In the genomic region with DNA sequence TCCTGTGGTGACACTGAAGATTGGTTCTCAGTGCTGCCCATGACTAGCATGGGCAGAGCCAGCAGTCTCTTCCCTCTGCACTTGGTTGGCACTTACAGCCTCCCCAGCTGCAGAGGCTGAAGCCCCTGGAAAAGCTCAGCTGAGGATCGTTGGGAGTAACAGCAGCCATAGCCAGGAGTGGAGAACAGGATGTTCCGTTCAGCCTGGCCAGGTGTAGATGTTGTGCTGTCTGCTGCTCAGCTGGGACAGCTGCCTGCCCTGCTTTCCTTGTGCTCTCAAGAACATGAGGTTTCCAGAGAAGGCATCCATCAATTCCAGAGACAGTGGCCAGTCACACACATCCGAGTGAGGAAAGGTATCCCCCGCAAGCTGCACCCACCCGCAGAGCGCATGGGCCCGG, we compare ENCODE assay signal across 23 mouse cellular contexts. TPM values are rescaled to one million over a fixed set of nuclear protein-coding genes. Genes with fewer than 3 reads are reported as not detected.
DNase-seq lines count a peak whose midpoint lies in the region; ATAC-seq and TF ChIP-seq lines count a peak whose summit lies in the region.
"Had no signal": no experiment of that assay in that cellular context is flagged by ENCODE, and none has a peak within 500 bp of the region (broad histone marks: within the 10 kb centered on the region; RNA-seq: fewer than 3 reads in every experiment).

No protein-coding gene starts in this region.

- no peak for ATAC-seq in megakaryocyte, adult 5-6 weeks (ENCODE audit: poor library complexity, severe bottlenecking)
- ATAC-seq: forebrain, embryonic 14.5 days had no signal

- H3K4me3 ChIP-seq in gastrocnemius, adult 2 months: no peak overlapping the region
- peak overlapping the region; percentile 81 for H3K4me3 ChIP-seq in megakaryocyte, embryonic 14.5 days (replicated peaks)
- H3K4me3 ChIP-seq: embryonic facial prominence, embryonic 13.5 days; embryonic facial prominence, embryonic 15.5 days; erythroblast, embryonic 14.5 days; forebrain, embryonic 10.5 days; forebrain, embryonic 12.5 days had no signal

- intact Hi-C loops in gastrocnemius, adult 2 months (cut with DNase I): no loop called here

- H3K4me1 ChIP-seq in megakaryocyte, embryonic 14.5 days: peaks cover 100% of the 10 kb centered on the region
- H3K4me1 ChIP-seq: embryonic facial prominence, embryonic 13.5 days; embryonic facial prominence, embryonic 15.5 days; forebrain, embryonic 10.5 days; forebrain, embryonic 12.5 days had no signal

- peaks cover 100% of the 10 kb centered on the region for H3K36me3 ChIP-seq in megakaryocyte, embryonic 14.5 days (replicated peaks; ENCODE audit: low read length)

- peak; percentile 50 for DNase-seq in gastrocnemius, adult 2 months
- DNase-seq in gastrocnemius, postnatal 4 days (ENCODE audit: low spot score in 2 of 2): no peak
- DNase-seq in skeletal muscle tissue, adult 2 months (ENCODE audit: low read depth, low spot score): peak; percentile 67
- DNase-seq in layer of hippocampus, adult 18-20 months (ENCODE audit: low spot score in 2 of 2): no peak
- DNase-seq: adrenal gland, adult 2 months; adrenal gland, postnatal 10 days; adrenal gland, postnatal 25 days; cerebellum, adult 11 months; cerebellum, adult 18-20 months; cerebellum, adult 8-10 months; cerebellum, adult 9-11 months; cerebellum, postnatal 14 days; cerebellum, postnatal 36 days; embryo, embryonic 11 days had no signal

- TF ChIP-seq CTCF in gastrocnemius, adult 2 months (IDR thresholded peaks at IDR 0.05): no peak

- no peaks in the 10 kb centered on the region for H3K27me3 ChIP-seq in megakaryocyte, embryonic 14.5 days (replicated peaks)
- H3K27me3 ChIP-seq: embryonic facial prominence, embryonic 13.5 days; embryonic facial prominence, embryonic 15.5 days; forebrain, embryonic 12.5 days had no signal

- H3K9me3 ChIP-seq in megakaryocyte, embryonic 14.5 days: no peaks in the 10 kb centered on the region
- H3K9me3 ChIP-seq: embryonic facial prominence, embryonic 13.5 days; embryonic facial prominence, embryonic 15.5 days; forebrain, embryonic 10.5 days; forebrain, embryonic 12.5 days had no signal

- peak overlapping the region; percentile 32; the same call in 1 of the 2 replicates for H3K27ac ChIP-seq in gastrocnemius, adult 2 months
- H3K27ac ChIP-seq: embryonic facial prominence, embryonic 13.5 days; embryonic facial prominence, embryonic 15.5 days; forebrain, embryonic 10.5 days; forebrain, embryonic 12.5 days had no signal

RNA-seq across cellular contexts. Expression of a gene that starts 36.6 kb away (rescaled TPM):
- 10 to 100 TPM; 15.4 to 19.6 TPM for total RNA-seq in gastrocnemius, adult 2 months (2021)
- total RNA-seq in gastrocnemius, postnatal 4 days (2021): 10 to 100 TPM; 28.5 to 31.3 TPM
- polyA plus RNA-seq in megakaryocyte, embryonic 14.5 days (2012; ENCODE audit: insufficient read depth, low replicate concordance): 120 and 139 TPM in 2 replicates
- 49.1 and 54.8 TPM in 2 replicates for total RNA-seq in megakaryocyte, adult 5-6 weeks (2015)
- total RNA-seq in megakaryocyte, adult 5-6 weeks (2017): 145 and 151 TPM in 2 replicates
- 10 to 100 TPM; 64.8 to 68.8 TPM for total RNA-seq in layer of hippocampus, adult 18-20 months (2021)

RNA-seq across cellular contexts. Expression of a gene that starts 41.9 kb away (rescaled TPM):
- under 1 TPM; 0.20 to 0.33 TPM for total RNA-seq in gastrocnemius, adult 2 months (2021)
- 1 to 10 TPM; 5.7 to 7.9 TPM for total RNA-seq in gastrocnemius, postnatal 4 days (2021)
- polyA plus RNA-seq in megakaryocyte, embryonic 14.5 days (2012; ENCODE audit: insufficient read depth, low replicate concordance): 123 and 438 TPM in 2 replicates
- 0.20 TPM in 1 of 2 replicates, not detected in the other for total RNA-seq in megakaryocyte, adult 5-6 weeks (2015)
- total RNA-seq in megakaryocyte, adult 5-6 weeks (2017): not detected in 2 replicates
- total RNA-seq in layer of hippocampus, adult 18-20 months (2021): under 1 TPM in 1 of 2 experiments, not detected in 1; 0.52 TPM
- total RNA-seq: MEL had no signal

Comparison
In these comparisons a context has a peak if more than half of its experiments do, and no peak if none do; other contexts are left out.
1. DNase-seq: peak in gastrocnemius, adult 2 months (single experiment) and skeletal muscle tissue, adult 2 months (single experiment); none in gastrocnemius, postnatal 4 days (0 of 2) and layer of hippocampus, adult 18-20 months (0 of 2).
2. RNA of a gene that starts 41.9 kb away (total RNA-seq): 5.7 to 7.9 TPM in gastrocnemius, postnatal 4 days; 0.52 TPM in layer of hippocampus, adult 18-20 months, 0.20 to 0.33 TPM in gastrocnemius, adult 2 months and 0.20 TPM in megakaryocyte, adult 5-6 weeks; every median in the first group is over 4 times any median in the second.